Mouse (Mus musculus): ENCODE results near the gene Hemk1. TPM values are rescaled to one million over a fixed set of nuclear protein-coding genes. Genes with fewer than 3 reads are reported as not detected.

The Hemk1 gene
- polyA plus RNA-seq, 1 experiment from 2014 or later: 9.7 TPM

DNA sequence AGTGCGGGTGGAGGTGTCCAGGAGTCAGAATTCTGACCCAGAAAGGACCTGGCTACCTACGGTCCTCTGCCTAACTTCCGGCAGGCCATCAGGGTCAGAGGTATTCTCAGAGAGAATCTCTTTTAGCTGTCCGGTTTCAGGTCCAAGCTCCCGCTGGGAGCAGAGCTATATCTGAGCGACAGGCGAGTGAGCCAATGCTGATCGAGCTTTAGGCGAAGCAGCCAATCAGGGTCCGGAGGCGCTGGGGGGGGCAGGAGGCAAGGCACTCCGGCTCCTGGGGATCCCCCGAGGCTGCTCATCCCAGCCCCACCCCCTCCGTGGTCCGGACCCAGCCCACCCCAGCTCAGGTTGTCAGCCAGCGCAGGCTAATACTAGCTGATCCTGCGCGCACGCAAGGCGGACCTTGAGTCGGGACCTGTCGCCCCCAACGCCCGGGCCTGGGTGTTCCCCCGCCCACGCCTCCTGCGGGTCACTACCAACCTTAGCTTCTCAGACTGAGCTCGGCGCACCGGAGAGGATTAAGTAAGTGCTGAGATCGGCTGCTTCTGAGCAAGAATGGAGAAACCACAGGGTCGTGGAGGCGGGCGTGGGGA, 2.2 kb upstream of the Hemk1 start, which contains the start of gene 6430571L13Rik:
TSS of gene 6430571L13Rik (plus strand) at position 336 of the 593 bp plus-strand sequence.
- peak; percentile 92 for ATAC-seq (ENCODE audit: low FRiP score)
- no peaks in the 10 kb centered on the region for H3K4me1 ChIP-seq (replicated peaks; ENCODE audit: control insufficient read depth, insufficient read depth, low read length)
- H3K9ac ChIP-seq (ENCODE audit: low read depth, low read length): peak within 1 kb of the TSS; percentile 51
- peak; percentile 94 for DNase-seq (ENCODE audit: low spot score)
- no peaks in the 10 kb centered on the region for H3K9me3 ChIP-seq (ENCODE audit: control insufficient read depth, low read length)
- H3K27me3 ChIP-seq (ENCODE audit: control insufficient read depth, insufficient read depth, low read length): 0 out of 2 replicates have a peak, but pooled peaks cover 5% of the 10 kb centered on the region
- no peak within 1 kb of the TSS for H3K27ac ChIP-seq (ENCODE audit: low read depth, low read length)
- peak within 1 kb of the TSS; percentile 40 for H3K4me3 ChIP-seq (ENCODE audit: low read depth, low read length)
- no peaks in the 10 kb centered on the region for H3K36me3 ChIP-seq (ENCODE audit: control insufficient read depth, insufficient read depth, low read length)
- peak within 1 kb of the TSS; percentile 61 for H3K4me2 ChIP-seq (replicated peaks; ENCODE audit: low read depth, low read length)
- under 1% methylated on average over 33 of the region's 34 CpGs for WGBS

- no peaks in the 10 kb centered on the region for H3K36me3 ChIP-seq (ENCODE audit: control insufficient read depth, insufficient read depth, low read length)
- WGBS: 85% methylated on average over 6 of the region's 6 CpGs
- no peaks in the 10 kb centered on the region for H3K9me3 ChIP-seq (ENCODE audit: control insufficient read depth, low read length)
- H3K4me1 ChIP-seq (replicated peaks; ENCODE audit: control insufficient read depth, insufficient read depth, low read length): no peaks in the 10 kb centered on the region
- H3K27ac ChIP-seq (ENCODE audit: low read depth, low read length): no peak overlapping the region
- DNase-seq (ENCODE audit: low spot score) (no peak), ATAC-seq (ENCODE audit: low FRiP score) (no peak)
- no peaks in the 10 kb centered on the region for H3K27me3 ChIP-seq (ENCODE audit: control insufficient read depth, insufficient read depth, low read length)
- no peak overlapping the region for H3K4me3 ChIP-seq (ENCODE audit: low read depth, low read length)
- H3K4me2 ChIP-seq (replicated peaks; ENCODE audit: low read depth, low read length): no peak overlapping the region
- no peak overlapping the region for H3K9ac ChIP-seq (ENCODE audit: low read depth, low read length)
These were observed 1.8 kb downstream of the Hemk1 start for GRCm38 (mm10) chr9:107336386-107336785.

DNA sequence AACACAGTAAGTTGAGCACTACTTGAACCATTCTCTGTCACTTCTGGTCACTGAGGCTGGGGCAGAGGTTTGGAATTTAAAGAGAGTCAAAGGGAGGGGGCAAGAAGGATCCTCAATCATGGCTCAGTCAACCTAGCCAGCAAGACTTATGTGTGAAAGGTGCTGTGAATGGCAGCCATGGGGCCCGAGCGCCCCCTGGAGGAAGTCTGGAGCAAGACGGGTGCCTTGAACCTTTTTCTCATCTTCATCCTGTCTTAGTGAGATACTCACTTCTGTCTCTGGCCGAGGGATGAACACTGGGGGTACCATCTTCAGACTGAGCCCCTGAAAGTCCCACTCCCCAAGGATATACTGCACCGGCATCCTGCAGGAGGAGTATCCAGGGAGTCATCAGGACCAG, 2.2 kb downstream of the Hemk1 start:
- H3K27ac ChIP-seq (ENCODE audit: low read depth, low read length): no peak overlapping the region
- H3K4me2 ChIP-seq (replicated peaks; ENCODE audit: low read depth, low read length): no peak overlapping the region
- no peak overlapping the region for H3K9ac ChIP-seq (ENCODE audit: low read depth, low read length)
- 17% methylated on average over 5 of the region's 5 CpGs for WGBS
- no peak overlapping the region for H3K4me3 ChIP-seq (ENCODE audit: low read depth, low read length)
- H3K27me3 ChIP-seq (ENCODE audit: control insufficient read depth, insufficient read depth, low read length): no peaks in the 10 kb centered on the region
- H3K36me3 ChIP-seq (ENCODE audit: control insufficient read depth, insufficient read depth, low read length): no peaks in the 10 kb centered on the region
- no peaks in the 10 kb centered on the region for H3K9me3 ChIP-seq (ENCODE audit: control insufficient read depth, low read length)
- no peaks in the 10 kb centered on the region for H3K4me1 ChIP-seq (replicated peaks; ENCODE audit: control insufficient read depth, insufficient read depth, low read length)
- DNase-seq (ENCODE audit: low spot score): peak; percentile 73
- no peak for ATAC-seq (ENCODE audit: low FRiP score)

DNA sequence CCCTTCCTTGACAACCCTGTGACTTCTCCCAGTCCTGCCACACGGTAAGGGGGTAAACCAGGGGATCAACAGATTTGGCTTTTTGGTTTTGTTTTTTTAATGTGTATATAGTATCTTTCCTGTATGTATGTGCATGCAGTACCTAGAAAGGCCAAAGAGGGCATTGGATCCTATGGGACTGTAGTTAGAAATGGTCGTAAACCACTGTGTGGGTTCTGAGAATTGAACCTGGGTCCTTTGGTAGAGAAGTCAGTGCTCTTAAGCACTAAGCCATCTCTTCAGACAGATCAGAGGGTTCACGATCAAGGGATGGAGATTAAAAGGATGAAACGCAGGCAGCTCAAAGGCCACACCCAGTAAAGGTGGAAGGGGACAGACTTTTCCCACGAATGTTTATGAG, 3.1 kb downstream of the Hemk1 start:
- no peaks in the 10 kb centered on the region for H3K4me1 ChIP-seq (replicated peaks; ENCODE audit: control insufficient read depth, insufficient read depth, low read length)
- H3K27me3 ChIP-seq (ENCODE audit: control insufficient read depth, insufficient read depth, low read length): no peaks in the 10 kb centered on the region
- H3K9me3 ChIP-seq (ENCODE audit: control insufficient read depth, low read length): no peaks in the 10 kb centered on the region
- no peak overlapping the region for H3K9ac ChIP-seq (ENCODE audit: low read depth, low read length)
- H3K4me3 ChIP-seq (ENCODE audit: low read depth, low read length): no peak overlapping the region
- DNase-seq (ENCODE audit: low spot score): no peak
- no peak for ATAC-seq (ENCODE audit: low FRiP score)
- H3K36me3 ChIP-seq (ENCODE audit: control insufficient read depth, insufficient read depth, low read length): no peaks in the 10 kb centered on the region
- WGBS: 81% methylated on average over 5 of the region's 5 CpGs
- H3K4me2 ChIP-seq (replicated peaks; ENCODE audit: low read depth, low read length): no peak overlapping the region
- no peak overlapping the region for H3K27ac ChIP-seq (ENCODE audit: low read depth, low read length)

GRCm38 (mm10) chr9:107334356-107334755, 3.8 kb downstream of the Hemk1 start:
- Histone ChIP-seq H3K4me2 (replicated peaks; ENCODE audit: low read depth, low read length) (no peak overlapping the region), H3K4me1 (replicated peaks; ENCODE audit: control insufficient read depth, insufficient read depth, low read length) (no peaks in the 10 kb centered on the region), H3K4me3 (ENCODE audit: low read depth, low read length) (no peak overlapping the region), H3K27me3 (ENCODE audit: control insufficient read depth, insufficient read depth, low read length) (no peaks in the 10 kb centered on the region), H3K9ac (ENCODE audit: low read depth, low read length) (no peak overlapping the region), H3K9me3 (ENCODE audit: control insufficient read depth, low read length) (no peaks in the 10 kb centered on the region), H3K27ac (ENCODE audit: low read depth, low read length) (no peak overlapping the region), H3K36me3 (ENCODE audit: control insufficient read depth, insufficient read depth, low read length) (no peaks in the 10 kb centered on the region)
- 89% methylated on average over 6 of the region's 6 CpGs for WGBS
- DNase-seq (ENCODE audit: low spot score): no peak
- no peak for ATAC-seq (ENCODE audit: low FRiP score)

- H3K9me3 ChIP-seq (ENCODE audit: control insufficient read depth, low read length): no peaks in the 10 kb centered on the region
- no peak overlapping the region for H3K27ac ChIP-seq (ENCODE audit: low read depth, low read length)
- no peaks in the 10 kb centered on the region for H3K36me3 ChIP-seq (ENCODE audit: control insufficient read depth, insufficient read depth, low read length)
- no peak overlapping the region for H3K4me3 ChIP-seq (ENCODE audit: low read depth, low read length)
- 55% methylated on average over 2 of the region's 2 CpGs for WGBS
- ATAC-seq (ENCODE audit: low FRiP score): no peak
- H3K4me2 ChIP-seq (replicated peaks; ENCODE audit: low read depth, low read length): no peak overlapping the region
- H3K9ac ChIP-seq (ENCODE audit: low read depth, low read length): no peak overlapping the region
- H3K27me3 ChIP-seq (ENCODE audit: control insufficient read depth, insufficient read depth, low read length): no peaks in the 10 kb centered on the region
- H3K4me1 ChIP-seq (replicated peaks; ENCODE audit: control insufficient read depth, insufficient read depth, low read length): no peaks in the 10 kb centered on the region
- no peak for DNase-seq (ENCODE audit: low spot score)
These were observed 4.5 kb downstream of the Hemk1 start for GRCm38 (mm10) chr9:107333686-107334085.

GRCm38 (mm10) chr9:107330791-107331190, 7.4 kb downstream of the Hemk1 start:
- DNase-seq (ENCODE audit: low spot score) (no peak), ATAC-seq (ENCODE audit: low FRiP score) (no peak)
- Histone ChIP-seq H3K4me2 (replicated peaks; ENCODE audit: low read depth, low read length) (no peak overlapping the region), H3K4me3 (ENCODE audit: low read depth, low read length) (no peak overlapping the region), H3K4me1 (replicated peaks; ENCODE audit: control insufficient read depth, insufficient read depth, low read length) (no peaks in the 10 kb centered on the region), H3K9ac (ENCODE audit: low read depth, low read length) (no peak overlapping the region), H3K27ac (ENCODE audit: low read depth, low read length) (no peak overlapping the region), H3K27me3 (ENCODE audit: control insufficient read depth, insufficient read depth, low read length) (no peaks in the 10 kb centered on the region), H3K9me3 (ENCODE audit: control insufficient read depth, low read length) (no peaks in the 10 kb centered on the region), H3K36me3 (ENCODE audit: control insufficient read depth, insufficient read depth, low read length) (no peaks in the 10 kb centered on the region)
- 84% methylated on average over 6 of the region's 6 CpGs for WGBS

- no peaks in the 10 kb centered on the region for H3K4me1 ChIP-seq (replicated peaks; ENCODE audit: control insufficient read depth, insufficient read depth, low read length)
- ATAC-seq (ENCODE audit: low FRiP score) (no peak), DNase-seq (ENCODE audit: low spot score) (no peak)
- WGBS: 89% methylated on average over 16 of the region's 16 CpGs
- no peaks in the 10 kb centered on the region for H3K9me3 ChIP-seq (ENCODE audit: control insufficient read depth, low read length)
- no peaks in the 10 kb centered on the region for H3K27me3 ChIP-seq (ENCODE audit: control insufficient read depth, insufficient read depth, low read length)
- H3K36me3 ChIP-seq (ENCODE audit: control insufficient read depth, insufficient read depth, low read length): no peaks in the 10 kb centered on the region
- no peak overlapping the region for H3K4me3 ChIP-seq (ENCODE audit: low read depth, low read length)
- H3K4me2 ChIP-seq (replicated peaks; ENCODE audit: low read depth, low read length): no peak overlapping the region
- no peak overlapping the region for H3K9ac ChIP-seq (ENCODE audit: low read depth, low read length)
- no peak overlapping the region for H3K27ac ChIP-seq (ENCODE audit: low read depth, low read length)
These were observed 10.1 kb downstream of the Hemk1 start for GRCm38 (mm10) chr9:107327879-107328620.

DNA sequence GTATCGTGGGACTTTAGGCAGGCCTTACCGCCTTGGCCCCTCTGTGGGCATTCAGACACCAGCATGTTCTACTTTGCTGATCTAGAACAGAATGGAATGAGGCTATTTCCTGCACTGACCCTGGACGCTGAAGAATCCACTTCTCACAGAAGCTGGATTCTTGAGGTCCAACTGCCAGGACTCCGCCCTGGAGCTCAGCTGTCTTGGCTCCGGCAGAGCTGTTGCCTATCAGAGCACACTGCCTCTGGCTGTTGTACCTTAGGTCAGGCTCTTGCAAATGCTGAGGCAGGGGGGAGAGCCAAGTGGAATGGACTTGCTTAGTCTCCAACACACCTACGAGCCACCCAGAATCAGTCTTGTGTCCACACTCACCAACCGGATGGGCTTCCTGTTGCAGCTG, 12.2 kb downstream of the Hemk1 start:
- no peaks in the 10 kb centered on the region for H3K27me3 ChIP-seq (ENCODE audit: control insufficient read depth, insufficient read depth, low read length)
- H3K9me3 ChIP-seq (ENCODE audit: control insufficient read depth, low read length): no peaks in the 10 kb centered on the region
- no peak overlapping the region for H3K4me2 ChIP-seq (replicated peaks; ENCODE audit: low read depth, low read length)
- H3K36me3 ChIP-seq (ENCODE audit: control insufficient read depth, insufficient read depth, low read length): no peaks in the 10 kb centered on the region
- ATAC-seq (ENCODE audit: low FRiP score) (no peak), DNase-seq (ENCODE audit: low spot score) (no peak)
- H3K4me1 ChIP-seq (replicated peaks; ENCODE audit: control insufficient read depth, insufficient read depth, low read length): no peaks in the 10 kb centered on the region
- H3K9ac ChIP-seq (ENCODE audit: low read depth, low read length): no peak overlapping the region
- H3K4me3 ChIP-seq (ENCODE audit: low read depth, low read length): no peak overlapping the region
- no peak overlapping the region for H3K27ac ChIP-seq (ENCODE audit: low read depth, low read length)
- WGBS: 86% methylated on average over 7 of the region's 7 CpGs
